Mouse (Mus musculus): Measurements from ENCODE around the gene Setd6.
A peak's percentile ranks its signal among the peaks of the same experiment; 100 is the strongest.

The Setd6 gene

GRCm38 (mm10) chr8:95715676-95716531 is at the start of gene Setd6:
TSS of gene Setd6 (plus strand) at chr8:95715881.
- DNase-seq (ENCODE audit: low read depth, low spot score), result peak; percentile 93

- no peak for DNase-seq (ENCODE audit: low read depth, low spot score)
Observed at GRCm38 (mm10) chr8:95668163-95668958, 47.3 kb upstream of the Setd6 start.

GRCm38 (mm10) chr8:95669967-95670366 is 45.7 kb upstream of the Setd6 start:
- DNase-seq (ENCODE audit: low read depth, low spot score), result no peak

GRCm38 (mm10) chr8:95671861-95672260 is 43.8 kb upstream of the Setd6 start:
- DNase-seq (ENCODE audit: low read depth, low spot score), result no peak

- no peak for DNase-seq (ENCODE audit: low read depth, low spot score)
Observed at GRCm38 (mm10) chr8:95672811-95673210, 42.9 kb upstream of the Setd6 start.

GRCm38 (mm10) chr8:95676631-95677030 is 39.0 kb upstream of the Setd6 start, which contains the start of gene Ndrg4:
TSS of gene Ndrg4 (plus strand) at chr8:95676980.
- DNase-seq (ENCODE audit: low read depth, low spot score), result peak; percentile 69

- no peak for DNase-seq (ENCODE audit: low read depth, low spot score)
Observed at GRCm38 (mm10) chr8:95677591-95678023, 38.1 kb upstream of the Setd6 start.

GRCm38 (mm10) chr8:95678024-95678611 is 37.6 kb upstream of the Setd6 start:
- peak; percentile 79 for DNase-seq (ENCODE audit: low read depth, low spot score)

GRCm38 (mm10) chr8:95688073-95688672 is 27.5 kb upstream of the Setd6 start:
- DNase-seq (ENCODE audit: low read depth, low spot score), result no peak

GRCm38 (mm10) chr8:95690929-95691541 is 24.6 kb upstream of the Setd6 start:
- DNase-seq (ENCODE audit: low read depth, low spot score), result peak; percentile 66

- DNase-seq (ENCODE audit: low read depth, low spot score), result no peak
Observed at GRCm38 (mm10) chr8:95694631-95695030, 21.1 kb upstream of the Setd6 start.

- DNase-seq (ENCODE audit: low read depth, low spot score), result peak; percentile 58
Observed at GRCm38 (mm10) chr8:95696661-95697060, 19.0 kb upstream of the Setd6 start.

GRCm38 (mm10) chr8:95697128-95697527 is 18.6 kb upstream of the Setd6 start:
- DNase-seq (ENCODE audit: low read depth, low spot score), result peak; percentile 95

- no peak for DNase-seq (ENCODE audit: low read depth, low spot score)
Observed at GRCm38 (mm10) chr8:95698179-95698578, 17.5 kb upstream of the Setd6 start.

GRCm38 (mm10) chr8:95700282-95700681 is 15.4 kb upstream of the Setd6 start:
- no peak for DNase-seq (ENCODE audit: low read depth, low spot score)

- DNase-seq (ENCODE audit: low read depth, low spot score), result no peak
Observed at GRCm38 (mm10) chr8:95701809-95702208, 13.9 kb upstream of the Setd6 start.

GRCm38 (mm10) chr8:95702480-95703446 is 12.9 kb upstream of the Setd6 start:
- DNase-seq (ENCODE audit: low read depth, low spot score), result peak; percentile 91

GRCm38 (mm10) chr8:95703461-95704260 is 12.0 kb upstream of the Setd6 start:
- peak; percentile 61 for DNase-seq (ENCODE audit: low read depth, low spot score)

GRCm38 (mm10) chr8:95704538-95704937 is 11.1 kb upstream of the Setd6 start:
- no peak for DNase-seq (ENCODE audit: low read depth, low spot score)

All from ES-CJ7 (cell line).